Mouse (Mus musculus) MEL-GATA-1-ER (cell line): ENCODE data around the gene Gm28539.
"Not testable (repeated sequence)": the region's sequence is repeated elsewhere in the genome, so short reads cannot be mapped to it uniquely, and the experiment has no call there.

ENCODE experiments used
- DNase-seq: peaks from one replicate; pipeline ENCODE4 v3.0.0-alpha.2; 2012; ENCODE audit warnings: low read depth; ENCODE audit errors: extremely low read depth

Gm28539 gene

GRCm38 (mm10) chr16:18955070-18955469 lies 118.7 kb downstream of the Gm28539 start:
- DNase-seq, result no peak

- no peak for DNase-seq
Measured at GRCm38 (mm10) chr16:18963486-18963885, 127.1 kb downstream of the Gm28539 start.

GRCm38 (mm10) chr16:18969420-18970128 lies 133.2 kb downstream of the Gm28539 start:
- DNase-seq, result no peak

- no peak for DNase-seq
Measured at GRCm38 (mm10) chr16:18970837-18971236, 134.5 kb downstream of the Gm28539 start.

GRCm38 (mm10) chr16:18975665-18976064 lies 139.3 kb downstream of the Gm28539 start:
- not testable (repeated sequence) for DNase-seq

GRCm38 (mm10) chr16:18976315-18976714 lies 139.9 kb downstream of the Gm28539 start:
- no peak for DNase-seq

- DNase-seq, result no peak
Measured at GRCm38 (mm10) chr16:18986381-18986780, 150.0 kb downstream of the Gm28539 start.

- no peak for DNase-seq
Measured at GRCm38 (mm10) chr16:18986860-18987259, 150.5 kb downstream of the Gm28539 start.

GRCm38 (mm10) chr16:19002610-19003389 lies 166.4 kb downstream of the Gm28539 start:
- not testable (repeated sequence) for DNase-seq

GRCm38 (mm10) chr16:19003757-19004156 lies 167.4 kb downstream of the Gm28539 start:
- no peak for DNase-seq

- no peak for DNase-seq
Measured at GRCm38 (mm10) chr16:19005298-19005697, 168.9 kb downstream of the Gm28539 start.
